Mouse (Mus musculus) thymus, adult 2 months (tissue): ENCODE measurements around the gene Cdh13.

ENCODE experiments used
- CTCF ChIP-seq: fragments of 200-500 bp; IDR thresholded peaks from 2 replicates; pipeline ENCODE4 v1.5.1; 2012; ENCODE audit warnings: mild to moderate bottlenecking, control low read depth, low read length, moderate library complexity, borderline replicate concordance; ENCODE audit not compliant: control insufficient read depth, poor library complexity, insufficient read depth; ENCODE audit errors: extremely low read depth
- POLR2A ChIP-seq: fragments of 200-500 bp; IDR thresholded peaks from 2 replicates; pipeline ENCODE4 v1.6.1; 2012; ENCODE audit warnings: mild to moderate bottlenecking, low read length, control low read depth, moderate library complexity; ENCODE audit not compliant: control insufficient read depth, poor library complexity, insufficient read depth; ENCODE audit errors: extremely low read depth

DNA sequence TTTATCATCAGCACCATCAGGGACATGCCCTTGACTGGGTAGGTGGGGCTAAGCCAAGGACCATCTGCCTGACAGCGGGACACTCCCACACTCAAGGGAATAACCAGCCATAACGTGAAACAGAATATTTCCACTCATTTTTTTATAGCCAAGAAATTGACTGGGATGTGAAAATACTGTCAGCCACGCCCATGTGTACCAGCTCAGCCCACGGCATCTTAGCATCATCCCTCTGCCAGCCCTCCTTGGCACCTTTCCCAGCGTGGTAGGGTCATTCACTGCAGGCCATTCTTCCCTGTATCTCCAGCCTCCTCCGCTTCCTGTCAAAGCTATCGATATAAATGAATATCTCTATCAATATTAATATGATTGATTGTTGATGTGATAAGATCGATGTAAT, 1020.7 kb downstream of the Cdh13 start:
- no peak for TF ChIP-seq CTCF
- TF ChIP-seq POLR2A, result no peak
